9 mouse cellular contexts compared by ENCODE assay signal in the genomic region with DNA sequence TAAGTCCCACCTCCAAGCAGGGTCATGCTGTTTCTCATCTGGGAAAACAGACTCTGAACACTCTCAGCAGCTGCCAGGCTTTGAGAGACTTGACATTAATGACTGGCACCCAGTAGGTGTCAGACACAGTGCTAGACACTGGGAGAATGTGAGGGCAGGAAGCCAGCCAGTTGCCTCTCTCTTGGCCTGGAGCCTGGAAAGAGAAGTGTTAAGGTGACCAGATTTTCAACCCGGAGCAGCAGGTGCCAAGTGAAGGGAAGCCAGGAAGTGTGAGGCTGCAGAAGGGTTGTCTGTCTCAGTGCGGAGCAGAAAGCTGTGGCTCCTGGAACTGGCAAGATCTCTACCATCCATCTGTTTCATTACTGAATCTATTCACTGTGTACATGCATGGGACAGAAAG.
DNase-seq lines count a peak whose midpoint lies in the region; ATAC-seq and TF ChIP-seq lines count a peak whose summit lies in the region.
"Had no signal": no experiment of that assay in that cellular context is flagged by ENCODE, and none has a peak within 500 bp of the region (broad histone marks: within the 10 kb centered on the region; RNA-seq: fewer than 3 reads in every experiment).

No protein-coding gene starts in this region.

- H3K9me3 ChIP-seq in midbrain, postnatal 0 days (ENCODE audit: low read length): no peaks in the 10 kb centered on the region
- no peaks in the 10 kb centered on the region for H3K9me3 ChIP-seq in midbrain, embryonic 14.5 days (ENCODE audit: control insufficient read depth, low read length)
- no peaks in the 10 kb centered on the region for H3K9me3 ChIP-seq in heart, embryonic 16.5 days (replicated peaks; ENCODE audit: control insufficient read depth, low read length)
- H3K9me3 ChIP-seq in liver, postnatal 0 days (ENCODE audit: low read length): no peaks in the 10 kb centered on the region

- TF ChIP-seq EP300 in liver, postnatal 0 days (IDR thresholded peaks at IDR 0.05; ENCODE audit: low read depth): no peak

- no peak overlapping the region for H3K9ac ChIP-seq in midbrain, postnatal 0 days (replicated peaks; ENCODE audit: low read length, poor library complexity, severe bottlenecking)
- no peak overlapping the region for H3K9ac ChIP-seq in midbrain, embryonic 14.5 days (replicated peaks; ENCODE audit: low read length)
- H3K9ac ChIP-seq in heart, embryonic 16.5 days (ENCODE audit: low read length): no peak overlapping the region
- H3K9ac ChIP-seq in liver, postnatal 0 days (replicated peaks): no peak overlapping the region

- ATAC-seq in midbrain, postnatal 0 days (ENCODE audit: low FRiP score): no peak
- no peak for ATAC-seq in midbrain, embryonic 14.5 days (ENCODE audit: low FRiP score, low TSS enrichment)
- peak; percentile 93 for ATAC-seq in heart, embryonic 16.5 days (replicated peaks; ENCODE audit: extremely low read depth, insufficient read depth, low FRiP score)
- ATAC-seq in megakaryocyte, adult 5-6 weeks (ENCODE audit: poor library complexity, severe bottlenecking): 0 out of 2 replicates have a peak, but pooled peaks have one; percentile 13
- ATAC-seq in liver, postnatal 0 days: no peak

- H3K36me3 ChIP-seq in midbrain, postnatal 0 days (ENCODE audit: insufficient read depth, low read length): no peaks in the 10 kb centered on the region
- no peaks in the 10 kb centered on the region for H3K36me3 ChIP-seq in midbrain, embryonic 14.5 days (ENCODE audit: control insufficient read depth, insufficient read depth, low read length)
- H3K36me3 ChIP-seq in heart, embryonic 16.5 days (ENCODE audit: control insufficient read depth, insufficient read depth): no peaks in the 10 kb centered on the region
- H3K36me3 ChIP-seq in liver, postnatal 0 days (replicated peaks; ENCODE audit: insufficient read depth, low read length): no peaks in the 10 kb centered on the region

- no peak overlapping the region for H3K4me2 ChIP-seq in midbrain, postnatal 0 days (ENCODE audit: low read depth, low read length, poor library complexity, severe bottlenecking)
- H3K4me2 ChIP-seq in midbrain, embryonic 14.5 days (ENCODE audit: low read length): no peak overlapping the region
- H3K4me2 ChIP-seq in heart, embryonic 16.5 days (ENCODE audit: low read depth, low read length): no peak overlapping the region
- no peak overlapping the region for H3K4me2 ChIP-seq in liver, postnatal 0 days (ENCODE audit: low read depth, low read length)

- DNase-seq in cerebellum, postnatal 14 days: peak; percentile 62 to 73
- no peak for DNase-seq in cerebellum, adult 8-10 months
- peak; percentile 76 for DNase-seq in midbrain, postnatal 0 days (ENCODE audit: low spot score)
- DNase-seq in midbrain, embryonic 14.5 days: no peak
- DNase-seq in liver, postnatal 0 days: no peak
- DNase-seq in adrenal gland, postnatal 25 days: no peak
- DNase-seq: B cell, adult 2 months had no signal

- 68% methylated on average over 2 of the region's 2 CpGs for WGBS in midbrain, postnatal 0 days
- WGBS in midbrain, embryonic 14.5 days: 87% methylated on average over 2 of the region's 2 CpGs
- 17% methylated on average over 2 of the region's 2 CpGs for WGBS in heart, embryonic 16.5 days
- 69% methylated on average over 2 of the region's 2 CpGs for WGBS in liver, postnatal 0 days (ENCODE audit: insufficient replicate concordance)

- H3K27me3 ChIP-seq in midbrain, postnatal 0 days (ENCODE audit: insufficient read depth, low read length): no peaks in the 10 kb centered on the region
- H3K27me3 ChIP-seq in midbrain, embryonic 14.5 days (ENCODE audit: control insufficient read depth, insufficient read depth, low read length): no peaks in the 10 kb centered on the region
- H3K27me3 ChIP-seq in heart, embryonic 16.5 days (ENCODE audit: control insufficient read depth, insufficient read depth, low read length): no peaks in the 10 kb centered on the region
- no peaks in the 10 kb centered on the region for H3K27me3 ChIP-seq in liver, postnatal 0 days (ENCODE audit: insufficient read depth, low read length)

- H3K4me3 ChIP-seq in midbrain, postnatal 0 days (ENCODE audit: low read depth, low read length): no peak overlapping the region
- no peak overlapping the region for H3K4me3 ChIP-seq in midbrain, embryonic 14.5 days (replicated peaks; ENCODE audit: low read depth, low read length)
- no peak overlapping the region for H3K4me3 ChIP-seq in heart, embryonic 16.5 days (ENCODE audit: low read length)
- no peak overlapping the region for H3K4me3 ChIP-seq in liver, postnatal 0 days (ENCODE audit: low read depth, low read length)

- H3K4me1 ChIP-seq in midbrain, postnatal 0 days (ENCODE audit: insufficient read depth, low read length): peaks cover 3% of the 10 kb centered on the region; the same call in 1 of the 2 replicates
- H3K4me1 ChIP-seq in midbrain, embryonic 14.5 days (ENCODE audit: control insufficient read depth, insufficient read depth, low read length): no peaks in the 10 kb centered on the region; the same call in 1 of the 2 replicates
- peaks cover 31% of the 10 kb centered on the region for H3K4me1 ChIP-seq in heart, embryonic 16.5 days (ENCODE audit: control insufficient read depth, insufficient read depth, low read length)
- no peaks in the 10 kb centered on the region for H3K4me1 ChIP-seq in liver, postnatal 0 days (ENCODE audit: insufficient read depth)

- no peak overlapping the region for H3K27ac ChIP-seq in midbrain, postnatal 0 days (ENCODE audit: low read depth, low read length)
- no peak overlapping the region for H3K27ac ChIP-seq in midbrain, embryonic 14.5 days (replicated peaks; ENCODE audit: low read depth, low read length)
- H3K27ac ChIP-seq in heart, embryonic 16.5 days (ENCODE audit: low read length): peak overlapping the region; percentile 81
- H3K27ac ChIP-seq in liver, postnatal 0 days (ENCODE audit: low read depth): no peak overlapping the region

- no peak for TF ChIP-seq CTCF in midbrain, postnatal 0 days (IDR thresholded peaks at IDR 0.05)
- no peak for TF ChIP-seq CTCF in liver, postnatal 0 days (IDR thresholded peaks at IDR 0.05; ENCODE audit: low read depth)

Comparison
In these comparisons a context has a peak if more than half of its experiments do, and no peak if none do; other contexts are left out.
1. DNase-seq: peak in cerebellum, postnatal 14 days (2 of 2) and midbrain, postnatal 0 days (single experiment); none in cerebellum, adult 8-10 months (single experiment), midbrain, embryonic 14.5 days (single experiment), liver, postnatal 0 days (single experiment) and adrenal gland, postnatal 25 days (single experiment).
2. ATAC-seq: peak in heart, embryonic 16.5 days (single experiment) and megakaryocyte, adult 5-6 weeks (single experiment); none in midbrain, postnatal 0 days (single experiment), midbrain, embryonic 14.5 days (single experiment) and liver, postnatal 0 days (single experiment).